Mouse (Mus musculus) adrenal gland, adult (tissue): Measurements from ENCODE around the gene Il16.

ENCODE experiments used
- DNase-seq, 2 experiments: peaks; one replicate each; pipeline ENCODE4 v3.0.0; 2022 to 2023; ENCODE audit warnings: low spot score in 1 of 2; ENCODE audit not compliant: inconsistent age in 2 of 2

Gene Il16

DNA sequence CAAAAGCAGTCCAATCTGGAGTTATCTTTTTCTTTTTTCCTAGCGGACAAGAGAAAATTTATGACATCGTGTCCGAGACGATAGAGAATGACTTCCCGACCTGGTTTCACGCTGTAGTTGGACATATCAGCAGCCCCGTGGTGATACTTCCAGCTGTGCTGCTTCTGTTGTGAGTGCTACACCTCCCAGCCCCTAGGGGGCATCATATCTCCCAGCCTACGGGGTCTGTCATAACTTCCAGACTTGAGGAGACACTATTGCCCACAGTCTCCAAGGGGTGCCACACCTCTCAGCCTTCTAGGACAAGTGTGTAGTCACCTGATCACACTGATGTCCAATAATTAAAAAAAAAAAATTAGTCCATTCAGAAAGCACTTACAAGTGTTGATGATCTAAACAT, 129.7 kb downstream of the Il16 start:
- DNase-seq, result no peak

DNA sequence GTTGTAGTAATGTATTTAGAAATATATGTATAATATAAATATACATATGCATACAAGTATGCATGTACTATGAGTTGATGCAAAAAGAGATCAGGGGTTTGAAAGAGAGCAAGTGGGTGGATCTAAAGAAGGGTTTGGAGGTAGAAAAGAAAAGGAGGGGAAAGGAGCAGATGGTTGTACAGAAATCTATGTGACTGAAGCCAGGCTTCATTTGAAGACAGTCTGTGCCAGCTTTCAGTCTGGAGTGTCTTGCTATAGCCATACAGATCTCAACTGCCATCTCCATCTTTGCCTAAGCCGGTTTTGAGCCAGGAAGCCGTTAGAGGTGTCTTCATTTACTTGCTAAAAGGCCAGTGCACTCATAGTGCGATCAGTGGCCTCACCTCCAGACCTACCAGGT, 130.3 kb downstream of the Il16 start:
- no peak for DNase-seq

DNA sequence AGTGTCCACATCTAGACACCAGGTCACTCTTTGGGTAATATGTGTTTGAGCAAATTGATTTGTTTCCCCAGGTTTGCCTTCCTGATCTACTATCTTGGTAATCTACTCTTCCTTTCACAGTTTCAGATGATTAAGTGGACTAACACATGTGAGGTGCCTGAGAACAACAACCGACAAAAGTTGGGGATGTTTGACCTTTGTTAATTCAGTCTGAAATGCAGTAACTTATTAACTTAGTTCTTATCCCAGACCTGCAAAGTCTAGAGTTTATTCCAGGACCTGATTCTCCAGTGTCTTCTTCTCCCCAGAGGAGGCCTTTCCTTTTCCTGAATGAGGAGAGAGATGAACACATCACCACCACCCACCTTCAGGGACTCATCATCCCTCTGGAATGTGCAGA, 133.6 kb downstream of the Il16 start:
- no peak for DNase-seq

DNA sequence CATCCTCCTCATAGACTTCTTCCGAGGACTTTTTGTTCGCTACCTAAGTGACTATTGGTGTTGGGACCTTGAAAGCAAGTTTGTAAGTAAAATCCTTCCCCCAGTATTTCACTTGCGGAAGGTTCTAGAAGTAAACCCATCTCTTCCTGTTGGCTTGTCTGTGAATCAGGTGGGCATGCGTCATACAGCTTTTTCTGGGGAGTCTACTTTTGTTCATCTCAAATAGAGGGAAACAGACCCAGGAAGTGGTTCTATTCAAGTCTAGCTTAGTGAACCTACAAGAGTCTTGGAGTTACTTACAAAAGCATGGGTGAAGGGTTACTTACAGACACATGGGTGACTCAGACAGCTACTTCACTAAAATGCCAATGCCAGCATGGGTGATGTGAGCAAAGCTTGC, 135.6 kb downstream of the Il16 start:
- no peak for DNase-seq

DNA sequence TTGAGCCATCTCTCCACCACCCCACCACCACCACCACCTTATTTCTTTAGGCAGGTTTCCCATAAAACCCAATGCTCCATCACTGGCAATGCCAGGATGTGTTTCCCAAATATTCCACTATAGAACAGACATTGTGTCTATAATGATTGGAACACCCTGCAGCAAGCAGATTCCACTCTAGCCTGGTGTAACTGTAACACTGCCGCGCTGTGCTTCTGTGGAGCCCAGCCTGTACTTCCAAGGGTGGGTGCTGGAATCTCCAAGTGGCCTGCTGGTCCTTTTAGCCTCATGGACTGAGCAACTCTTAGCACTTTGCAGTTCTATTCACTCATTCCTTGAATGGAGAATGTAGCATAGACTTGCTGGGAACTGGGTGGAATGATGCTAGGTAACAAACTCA, 138.7 kb downstream of the Il16 start:
- DNase-seq, result no peak

DNA sequence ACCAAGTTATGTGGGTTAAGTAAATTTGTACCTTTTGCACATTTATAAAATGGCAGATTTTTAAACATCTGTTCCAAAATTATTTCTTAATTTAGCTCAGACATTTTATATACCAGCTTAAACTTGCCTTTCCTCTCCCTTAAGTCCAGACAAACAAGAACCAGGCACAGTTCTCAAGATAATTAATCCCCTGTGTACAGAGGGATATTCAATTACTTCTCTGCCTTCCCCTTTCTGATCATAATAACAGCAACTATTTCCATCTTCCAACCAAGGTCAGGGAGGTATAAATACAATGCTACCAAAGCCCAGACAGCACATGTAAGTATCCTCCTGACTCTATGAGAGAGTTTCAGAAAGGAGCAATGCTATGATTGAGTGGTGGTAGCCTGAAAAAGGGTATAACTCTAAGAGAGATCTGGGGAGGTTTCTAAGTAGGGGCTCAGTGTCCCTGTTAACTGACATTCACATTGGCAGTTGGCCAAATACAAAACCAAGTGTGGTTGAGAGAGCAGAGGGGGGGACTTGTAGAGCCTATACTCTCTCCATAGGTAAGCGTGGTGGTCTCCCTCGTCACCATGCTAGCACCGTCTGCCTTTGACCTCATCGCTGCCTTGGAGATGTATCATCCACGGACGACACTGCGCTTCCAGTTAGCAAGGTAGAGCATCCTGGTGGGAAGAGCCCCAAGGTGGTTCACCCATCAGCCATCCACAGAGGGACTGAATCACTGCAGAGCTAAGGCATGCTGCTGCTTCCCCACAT, 141.2 kb downstream of the Il16 start:
- DNase-seq, result no peak

DNA sequence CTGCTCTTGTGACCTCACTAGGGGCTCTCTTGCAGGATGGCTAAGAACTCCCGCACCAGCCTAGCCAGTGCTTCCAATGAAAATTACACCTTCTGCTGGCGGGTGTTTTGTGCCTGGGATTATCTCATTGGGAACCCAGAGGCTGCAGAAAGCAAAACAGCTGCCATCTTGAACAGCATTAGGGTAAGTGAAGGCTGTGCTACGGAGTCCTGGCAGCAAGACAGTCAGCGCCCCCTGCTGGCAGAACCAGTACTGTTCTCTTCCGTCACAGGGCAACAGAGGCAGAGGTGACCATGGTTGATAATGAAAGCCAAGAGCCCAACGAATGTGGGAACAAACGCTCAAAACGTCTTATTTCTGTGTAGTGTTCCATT, 145.6 kb downstream of the Il16 start:
- DNase-seq, result peak; percentile 49 to 73

DNA sequence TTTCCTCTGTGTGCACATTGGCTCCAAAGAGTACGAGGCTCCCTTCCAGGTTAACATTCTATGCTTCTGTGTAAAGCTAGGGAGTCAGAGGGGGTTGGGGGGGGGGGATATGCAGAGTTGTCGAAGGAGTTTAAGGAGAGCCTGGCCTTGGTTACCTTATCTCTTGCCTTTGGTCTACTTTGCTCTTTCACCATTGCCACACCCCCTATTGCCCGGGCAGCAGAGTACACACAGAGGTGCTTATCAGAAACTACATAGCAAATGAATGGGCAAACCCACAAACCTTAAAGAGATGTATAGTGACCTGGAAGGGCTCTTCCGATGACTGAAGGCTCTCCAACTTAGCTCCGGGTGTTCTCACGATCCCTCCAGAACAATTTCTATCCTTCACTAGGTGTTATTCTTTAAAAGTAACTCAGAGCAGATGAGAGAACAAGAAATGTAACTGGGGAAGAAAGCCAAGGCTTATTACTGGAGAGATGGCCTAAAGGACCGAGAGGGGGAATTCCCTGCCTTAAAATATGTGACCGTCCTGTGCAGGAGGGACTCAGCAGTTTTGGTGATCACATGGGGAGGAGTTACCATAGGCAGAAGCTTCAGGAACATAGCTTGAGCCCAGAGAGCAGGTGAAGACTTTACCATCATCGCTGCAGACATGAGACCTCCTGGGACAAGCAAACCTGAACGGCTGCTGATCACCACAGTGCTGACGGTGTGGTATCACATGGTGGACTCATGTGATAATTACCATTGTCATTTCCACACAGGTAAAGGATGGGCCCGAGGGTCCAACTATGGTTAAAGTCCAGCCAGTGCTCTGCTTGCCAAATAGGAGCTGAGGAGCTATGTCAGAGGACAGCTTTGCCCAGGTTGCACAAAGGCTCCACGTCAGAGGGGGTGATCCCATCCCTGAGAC, 146.3 kb downstream of the Il16 start:
- no peak for DNase-seq

DNA sequence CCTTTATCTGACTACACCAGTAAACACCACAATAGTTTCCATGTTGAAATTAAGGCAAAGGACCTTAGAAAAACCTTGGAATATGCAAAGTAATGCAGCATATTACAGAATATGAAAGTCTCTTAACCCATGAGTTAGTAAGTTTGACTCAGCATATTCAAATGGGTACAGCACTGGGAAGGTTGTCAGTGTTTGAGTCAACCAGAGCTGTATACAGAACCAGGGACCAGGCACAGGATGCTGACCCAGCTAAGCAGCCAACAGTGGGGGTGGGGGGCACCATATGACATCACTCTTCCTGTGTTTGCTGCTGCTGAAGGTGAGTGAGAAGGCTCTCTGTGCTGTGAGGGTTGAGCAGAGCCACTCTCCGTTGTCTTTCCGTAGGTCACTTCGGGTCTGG, 148.5 kb downstream of the Il16 start:
- DNase-seq, result no peak

DNA sequence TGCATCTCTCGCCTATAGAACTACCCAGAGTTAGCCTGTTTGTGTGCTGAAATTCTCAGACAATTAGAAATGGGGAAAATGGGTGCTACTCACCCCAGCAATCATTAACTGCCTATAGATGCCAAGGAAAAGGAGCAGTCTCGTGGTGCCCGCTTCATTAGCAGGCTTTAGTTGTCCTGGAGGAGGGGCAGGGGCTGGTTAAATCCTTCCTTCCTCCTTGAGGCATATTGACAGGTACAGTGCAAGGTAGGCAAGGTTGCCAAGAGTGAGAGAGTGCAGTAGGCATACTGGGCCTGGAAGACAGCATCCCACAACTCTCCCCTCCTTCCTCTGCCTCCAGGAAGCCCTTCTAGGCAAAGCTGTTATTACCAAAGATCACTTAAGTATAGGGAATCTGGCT, 151.5 kb downstream of the Il16 start:
- DNase-seq, result no peak
